Mouse (Mus musculus) limb, embryonic 13.5 days (tissue): ENCODE measurements around the gene Tfb2m. TPM values are rescaled to one million over a fixed set of nuclear protein-coding genes. Genes with fewer than 3 reads are reported as not detected.
A peak's percentile ranks its signal among the peaks of the same experiment; 100 is the strongest.

Source experiments
- ATAC-seq: fragments of 200-750 bp; cut with Nextera tagmentation; 2 replicates; pipeline ENCODE4 v1.8.0; 2017; ENCODE audit warnings: low read depth, moderate number of reproducible peaks, moderate TSS enrichment; ENCODE audit not compliant: low FRiP score
- H3K27ac ChIP-seq: fragments of 300-500 bp; sonication (generic); 2 replicates; pipeline ENCODE4 v1.5.1; 2015; ENCODE audit warnings: inconsistent platforms, mild to moderate bottlenecking, moderate library complexity
- H3K27me3 ChIP-seq: fragments of 300-500 bp; sonication (generic); 2 replicates; pipeline ENCODE4 v1.6.1; 2015; ENCODE audit warnings: mild to moderate bottlenecking, inconsistent platforms
- H3K36me3 ChIP-seq: fragments of 300-500 bp; sonication (generic); 2 replicates; pipeline ENCODE4 v1.6.1; 2015; ENCODE audit warnings: inconsistent platforms, mild to moderate bottlenecking, moderate library complexity
- H3K4me1 ChIP-seq: fragments of 300-500 bp; sonication (generic); 2 replicates; pipeline ENCODE4 v1.6.1; 2015; ENCODE audit warnings: inconsistent platforms
- H3K4me2 ChIP-seq: fragments of 300-500 bp; sonication (generic); replicated peaks from 2 replicates; pipeline ENCODE4 v1.6.1; 2015; ENCODE audit warnings: inconsistent platforms, mild to moderate bottlenecking, moderate library complexity
- H3K4me3 ChIP-seq: fragments of 300-500 bp; sonication (generic); 2 replicates; pipeline ENCODE4 v1.5.1; 2015; ENCODE audit warnings: moderate library complexity, mild to moderate bottlenecking, inconsistent platforms
- H3K9ac ChIP-seq: fragments of 300-500 bp; sonication (generic); 2 replicates; pipeline ENCODE4 v1.6.1; 2015; ENCODE audit warnings: mild to moderate bottlenecking, inconsistent platforms
- H3K9me3 ChIP-seq: fragments of 300-500 bp; sonication (generic); 2 replicates; pipeline ENCODE4 v1.6.1; 2016; ENCODE audit warnings: inconsistent platforms
- WGBS: fragments of 180-500 bp; shearing (Covaris S2); methylation state at CpG from one replicate; pipeline ENCODE4 v1.1.7; 2015; 5-methylcytosine and 5-hydroxymethylcytosine counted together
- polyA plus RNA-seq: library from polyadenylated mRNA; unstranded; fragments of >200 nt; fragmentation: Nextera tagmentation; extraction: Ambion mirVana; gene quantifications from 2 replicates; pipeline ENCODE4 v1.2.1, GENCODE M21; 2015

The Tfb2m gene
- polyA plus RNA-seq, 1 experiment from 2014 or later: 32.0 TPM

GRCm38 (mm10) chr1:179485784-179486540, 60.1 kb downstream of the Tfb2m start:
- no peak for ATAC-seq
- Histone ChIP-seq H3K9ac (no peak overlapping the region), H3K9me3 (0 out of 2 replicates have a peak, but pooled peaks cover 3% of the 10 kb centered on the region), H3K4me3 (no peak overlapping the region), H3K27ac (peak overlapping the region; percentile 3; the same call in 1 of the 2 replicates), H3K4me1 (peaks cover 14% of the 10 kb centered on the region), H3K4me2 (no peak overlapping the region), H3K27me3 (no peaks in the 10 kb centered on the region), H3K36me3 (no peaks in the 10 kb centered on the region; the same call in 1 of the 2 replicates)
- WGBS: 46% methylated on average over 3 of the region's 3 CpGs

GRCm38 (mm10) chr1:179480862-179481261, 65.2 kb downstream of the Tfb2m start:
- 72% methylated on average over 4 of the region's 4 CpGs for WGBS
- no peak for ATAC-seq
- H3K4me2 ChIP-seq: no peak overlapping the region

More at GRCm38 (mm10) chr1:179480862-179481261, 65.2 kb downstream of the Tfb2m start:
- Histone ChIP-seq H3K4me1 (peaks cover 4% of the 10 kb centered on the region), H3K27me3 (peaks cover 6% of the 10 kb centered on the region), H3K36me3 (no peaks in the 10 kb centered on the region), H3K4me3 (no peak overlapping the region), H3K27ac (no peak overlapping the region), H3K9me3 (no peaks in the 10 kb centered on the region), H3K9ac (no peak overlapping the region)

Other genes with a start within 250 kb of the Tfb2m start
- 21.7 and 22.1 TPM in 2 replicates for gene Smyd3, start 28.2 kb downstream of the Tfb2m start, polyA plus RNA-seq
- 17.9 and 18.6 TPM in 2 replicates for gene Cnst, start 103 bp upstream of the Tfb2m start, polyA plus RNA-seq
- gene Sccpdh, start 121.9 kb upstream of the Tfb2m start, polyA plus RNA-seq: 86.9 and 88.0 TPM in 2 replicates
- not detected in 2 replicates for gene Kif28, start 199.0 kb upstream of the Tfb2m start, polyA plus RNA-seq